Mouse (Mus musculus) erythroblast, adult 5-6 weeks (primary cell): ENCODE measurements around the gene Rasgef1b. TPM values are rescaled to one million over a fixed set of nuclear protein-coding genes. Genes with fewer than 3 reads are reported as not detected.
"Not testable (repeated sequence)": the region's sequence is repeated elsewhere in the genome, so short reads cannot be mapped to it uniquely, and the experiment has no call there.

Experiments used
- ATAC-seq: replicated peaks from 2 replicates; pipeline ENCODE4 v1.8.0; 2016; ENCODE audit warnings: moderate number of reproducible peaks, mild to moderate bottlenecking, moderate TSS enrichment, inconsistent platforms; ENCODE audit not compliant: poor library complexity, low FRiP score, severe bottlenecking
- total RNA-seq, 2 experiments: library from RNA; stranded (forward) in 1 of 2; stranded (reverse) in 1 of 2; fragments of 150-400 nt in 1 of 2; fragments of 200-764, 138-1000 nt in 1 of 2; gene quantifications; 2 replicates each; pipeline versions ENCODE4 v1.2.3 to v1.2.4; 2015 to 2017; ENCODE audit warnings: low replicate concordance in 2 of 2

Rasgef1b gene
- total RNA-seq, 2 experiments from 2014 or later: 1.3 TPM; not detected in 1

DNA sequence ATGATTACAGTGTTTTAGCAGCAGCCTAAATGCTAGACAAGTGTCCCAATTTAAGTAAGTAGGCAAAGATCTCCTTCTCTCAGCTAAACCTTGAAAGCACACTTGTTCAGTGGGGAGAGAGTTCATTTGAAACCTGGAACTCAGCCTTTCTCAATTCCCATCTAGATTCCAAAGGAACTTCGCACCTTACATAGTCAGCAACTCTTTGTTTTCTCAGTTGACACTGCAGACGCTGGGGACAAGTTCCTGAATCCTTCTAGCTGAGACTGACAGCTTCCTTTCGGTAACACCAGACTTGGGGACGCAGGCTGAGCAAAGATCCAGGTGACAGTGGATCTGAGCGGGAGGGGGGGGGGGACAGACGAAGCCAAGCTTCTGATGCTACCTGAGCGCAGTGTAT, 481.4 kb downstream of the Rasgef1b start:
- no peak for ATAC-seq

DNA sequence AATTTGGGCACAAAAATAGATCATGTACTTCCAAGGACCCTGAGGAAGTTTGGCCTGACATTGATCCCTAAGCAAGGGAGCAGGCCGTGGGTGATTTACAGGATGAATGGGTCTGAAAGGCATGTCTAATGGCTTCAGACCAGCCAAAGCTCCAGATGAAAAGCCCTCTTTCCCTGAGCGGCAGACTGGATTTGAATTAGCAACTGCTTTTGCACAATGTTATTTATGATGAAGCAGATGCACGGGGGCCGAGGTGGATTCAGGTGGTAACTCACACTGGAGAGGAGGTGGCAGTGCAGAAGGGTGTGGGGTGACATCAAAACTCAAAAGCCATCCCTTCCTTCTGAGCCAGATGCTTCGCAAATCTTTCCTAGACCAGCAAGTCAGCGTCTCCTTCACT, 481.9 kb downstream of the Rasgef1b start:
- no peak for ATAC-seq

DNA sequence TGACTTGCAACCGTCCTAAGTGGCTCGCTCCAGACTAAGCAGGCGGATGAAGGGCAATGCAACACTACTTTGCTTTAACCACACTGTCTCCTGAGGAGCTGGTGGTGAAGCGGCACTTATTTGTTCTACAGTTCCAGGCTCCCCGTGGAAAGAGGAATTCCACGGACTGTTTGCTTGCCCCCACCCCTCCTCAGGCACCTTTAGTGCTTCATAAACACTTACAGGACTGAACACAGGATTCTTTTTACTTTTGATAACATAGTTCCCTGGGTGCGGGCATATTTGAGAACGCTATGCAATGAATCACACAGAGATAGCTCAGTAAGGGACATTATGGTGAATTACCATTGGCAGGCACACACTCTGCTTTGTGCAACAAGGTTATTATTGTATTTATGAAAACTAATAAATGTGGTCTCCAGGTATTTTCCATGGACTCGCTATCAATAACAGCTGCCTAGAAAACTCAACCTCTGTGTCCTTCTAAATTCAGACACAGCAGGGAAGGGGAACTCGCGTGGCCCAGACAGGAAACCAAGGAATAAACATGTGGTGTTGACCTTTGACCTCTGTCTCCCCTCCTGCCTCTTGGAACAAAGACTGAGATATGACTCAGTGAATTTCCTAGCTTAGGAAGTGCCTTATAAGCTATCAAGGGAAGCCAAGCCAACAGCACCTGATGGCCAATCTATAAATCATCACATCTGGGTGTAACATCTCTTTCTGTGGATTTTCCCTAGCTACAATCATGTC, 486.7 kb downstream of the Rasgef1b start:
- ATAC-seq: no peak

DNA sequence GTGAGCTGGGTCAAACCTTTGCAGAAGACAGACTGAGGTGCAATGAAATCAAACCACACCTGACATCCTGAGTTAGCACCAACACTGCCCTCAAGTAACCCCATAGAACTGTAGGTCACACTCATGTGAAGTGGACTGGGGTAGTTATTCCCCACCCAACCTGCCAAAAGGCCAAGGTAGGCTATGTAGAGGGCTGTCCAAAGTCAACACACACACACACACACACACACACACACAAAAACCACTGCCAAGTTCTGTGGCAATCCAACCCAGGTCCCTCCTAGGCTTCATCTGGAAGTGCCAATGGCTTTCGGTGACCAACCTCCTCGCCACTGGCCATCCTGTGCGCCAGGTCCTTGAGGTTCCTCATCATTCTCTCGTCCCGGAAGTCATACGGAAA, 488.4 kb downstream of the Rasgef1b start:
- ATAC-seq: no peak

GRCm38 (mm10) chr5:99239677-99240076, 489.2 kb downstream of the Rasgef1b start:
- no peak for ATAC-seq

DNA sequence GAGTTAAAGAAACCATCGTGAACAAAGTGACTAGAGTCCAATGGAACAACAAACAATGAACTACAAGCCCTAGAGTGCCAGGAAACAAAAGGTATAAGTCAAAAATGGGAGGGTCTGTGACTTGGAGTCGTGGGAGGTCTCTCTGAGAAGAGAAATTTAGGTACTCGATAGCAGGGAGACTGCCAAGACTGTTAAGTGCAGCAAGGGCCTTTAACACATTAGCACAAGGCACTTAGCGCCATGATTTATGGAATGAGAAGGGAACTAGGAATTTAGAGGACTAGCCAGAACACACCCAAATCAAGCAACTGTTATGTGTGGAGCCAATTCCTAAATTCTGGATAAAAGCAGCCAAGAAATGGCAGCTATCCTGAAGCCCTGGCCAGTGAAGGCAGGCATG, 490.7 kb downstream of the Rasgef1b start:
- ATAC-seq: no peak

GRCm38 (mm10) chr5:99236888-99237752, 491.7 kb downstream of the Rasgef1b start:
- no peak for ATAC-seq

DNA sequence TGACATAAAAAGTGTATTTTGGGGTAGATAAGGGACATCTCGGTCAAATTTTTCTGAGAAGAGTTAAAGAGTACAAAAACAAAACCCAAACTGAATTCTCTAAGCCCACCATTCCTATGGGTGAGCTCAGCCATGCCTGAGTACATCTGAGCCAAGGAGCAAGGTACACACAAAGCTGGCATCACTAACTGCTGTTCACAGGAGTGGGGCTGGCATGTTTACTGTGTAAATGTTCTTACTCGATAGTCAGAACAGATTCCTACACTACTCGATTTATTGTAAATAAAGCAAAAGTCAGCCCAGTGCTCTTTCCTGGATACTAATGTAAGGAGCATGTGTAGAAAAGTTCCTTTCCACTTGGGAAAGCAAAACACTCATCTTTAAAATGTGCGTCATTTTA, 492.4 kb downstream of the Rasgef1b start:
- no peak for ATAC-seq

DNA sequence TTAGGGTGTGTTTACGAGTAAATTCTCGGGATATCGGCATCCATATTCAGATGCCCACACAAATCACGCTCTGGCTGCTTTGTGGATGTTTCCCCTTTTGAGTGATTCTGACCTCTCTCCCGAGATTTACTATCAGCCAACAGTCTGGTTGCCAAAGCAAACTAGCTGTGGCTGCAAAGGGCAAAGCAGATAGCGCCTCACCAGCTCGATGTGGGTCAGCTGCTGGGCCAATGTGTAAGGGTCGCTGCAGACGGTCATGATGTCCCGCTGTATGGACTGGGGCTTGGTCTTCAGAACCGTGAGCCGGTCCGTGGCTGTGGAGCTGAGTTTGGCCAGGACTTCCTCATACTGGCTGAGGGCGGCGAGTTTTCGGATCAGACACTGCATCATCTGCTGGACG, 494.6 kb downstream of the Rasgef1b start:
- ATAC-seq: no peak

GRCm38 (mm10) chr5:99233176-99233575, 495.7 kb downstream of the Rasgef1b start:
- ATAC-seq: no peak

DNA sequence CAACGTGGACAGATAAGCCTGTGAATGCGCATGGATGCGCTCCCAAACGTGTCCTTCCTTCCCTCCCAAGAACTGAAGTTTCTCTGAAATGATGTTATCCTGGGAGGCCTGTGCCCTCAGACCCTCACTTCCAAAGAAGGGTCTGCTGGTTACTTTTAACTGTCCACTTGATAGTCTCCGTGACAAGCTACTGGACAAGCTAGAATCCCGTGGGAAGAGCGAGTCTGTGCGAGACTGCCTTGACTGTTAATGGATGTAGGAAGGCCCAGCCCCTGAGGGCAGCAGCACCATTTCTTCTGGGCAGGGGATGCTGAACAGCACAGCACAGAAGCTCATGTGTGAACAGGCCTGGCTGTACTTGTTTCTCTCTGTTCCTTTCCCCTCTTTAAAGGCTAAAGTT, 496.5 kb downstream of the Rasgef1b start:
- ATAC-seq: no peak

- ATAC-seq: no peak
Observed at GRCm38 (mm10) chr5:99230476-99230875, 498.4 kb downstream of the Rasgef1b start.

DNA sequence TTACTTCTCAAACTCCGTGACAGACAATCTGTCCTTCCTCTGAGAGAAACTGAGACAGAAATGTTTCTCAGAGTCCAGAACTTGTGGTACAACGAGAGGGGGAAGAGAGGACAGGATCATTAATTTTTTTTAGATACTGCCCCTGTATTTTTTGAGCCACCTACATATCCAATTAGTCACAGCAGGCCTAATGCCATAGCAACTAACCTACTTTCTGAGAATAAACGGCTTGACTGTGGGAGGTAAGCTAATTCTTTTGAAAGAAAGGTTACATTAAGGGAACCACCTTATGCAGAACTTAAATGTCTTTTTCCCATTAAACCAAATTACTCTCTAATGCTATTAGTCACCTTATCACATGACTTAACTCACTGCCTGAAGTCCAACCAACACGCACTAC, 501.5 kb downstream of the Rasgef1b start:
- ATAC-seq: no peak

DNA sequence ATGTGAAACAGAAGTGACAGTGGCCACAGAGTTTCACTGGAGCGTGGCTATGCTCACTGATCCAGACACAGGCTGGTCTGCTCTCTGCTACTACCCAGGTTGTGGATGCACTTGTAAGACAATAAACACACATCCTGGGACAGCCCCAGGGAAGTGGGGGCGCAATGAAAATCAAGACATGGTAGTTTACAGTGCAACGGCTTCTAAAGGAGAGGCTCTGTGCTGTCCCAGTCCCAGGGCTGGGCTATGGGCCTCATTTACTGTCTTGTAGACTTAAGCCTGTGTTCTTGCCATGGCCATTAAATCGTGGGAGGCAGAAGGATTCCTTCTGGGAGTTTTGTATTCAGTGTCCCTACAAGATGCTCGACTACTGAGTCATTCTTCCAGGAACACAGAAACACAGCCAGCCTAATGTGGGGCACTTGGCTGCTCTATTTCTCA, 504.3 kb downstream of the Rasgef1b start:
- ATAC-seq: no peak

GRCm38 (mm10) chr5:99223869-99224498, 504.9 kb downstream of the Rasgef1b start:
- ATAC-seq: no peak

- no peak for ATAC-seq
Observed at GRCm38 (mm10) chr5:99218385-99218784, 510.5 kb downstream of the Rasgef1b start.

DNA sequence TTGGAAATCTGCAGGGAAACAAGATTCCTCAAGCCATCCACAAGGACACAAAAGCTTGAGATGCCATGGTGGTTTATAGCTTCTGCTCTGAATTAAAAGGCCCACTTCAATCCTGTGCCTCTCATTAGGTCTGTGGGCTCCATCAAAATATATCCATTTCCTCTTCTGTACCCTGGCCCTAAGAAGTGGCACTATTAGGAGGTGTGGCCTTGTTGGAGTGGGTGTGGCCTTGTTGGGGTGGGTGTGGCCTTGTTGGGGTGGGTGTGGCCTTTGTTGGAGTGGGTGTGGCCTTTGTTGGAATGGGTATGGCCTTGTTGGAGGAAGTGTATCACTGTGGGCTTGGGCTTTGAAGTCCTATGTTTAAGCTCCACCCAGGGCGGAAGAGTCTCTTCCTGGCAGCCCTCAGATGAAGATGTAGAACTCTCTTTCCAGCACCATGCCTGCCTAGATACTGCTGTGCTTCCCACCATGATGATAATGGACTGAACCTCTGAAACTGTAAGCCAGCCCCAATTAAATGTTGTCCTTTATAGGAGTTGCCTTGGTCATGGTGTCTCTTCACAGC, 512.2 kb downstream of the Rasgef1b start:
- not testable (repeated sequence) for ATAC-seq

- ATAC-seq: no peak
Observed at GRCm38 (mm10) chr5:99215207-99216157, 513.4 kb downstream of the Rasgef1b start.

- no peak for ATAC-seq
Observed at GRCm38 (mm10) chr5:99214400-99214799, 514.5 kb downstream of the Rasgef1b start.
